Mouse (Mus musculus): ENCODE results near the gene Gm9774. TPM values are rescaled to one million over a fixed set of nuclear protein-coding genes. Genes with fewer than 3 reads are reported as not detected.

Gm9774 gene
- polyA plus RNA-seq (2015; fragmentation: Nextera tagmentation; extraction: Ambion mirVana): 7.4 TPM in 2 replicates

GRCm38 (mm10) chr3:92429323-92429722, at the start of gene Gm9774:
Gene Gm9774, minus strand, starts transcription at chr3:92429423.
- ATAC-seq (no peak), DNase-seq (ENCODE audit: low spot score) (no peak)
- Histone ChIP-seq H3K4me1 (ENCODE audit: insufficient read depth, low read depth, low read length) (no peaks in the 10 kb centered on the region), H3K9me3 (ENCODE audit: low read length) (no peaks in the 10 kb centered on the region), H3K4me2 (replicated peaks; ENCODE audit: low read depth, low read length) (no peak within 1 kb of the TSS), H3K36me3 (ENCODE audit: insufficient read depth, low read length) (no peaks in the 10 kb centered on the region), H3K4me3 (ENCODE audit: low read depth, low read length) (no peak within 1 kb of the TSS), H3K9ac (replicated peaks; ENCODE audit: low read depth) (no peak within 1 kb of the TSS), H3K27me3 (replicated peaks; ENCODE audit: insufficient read depth, low read length) (no peaks in the 10 kb centered on the region), H3K27ac (ENCODE audit: low read length) (no peak within 1 kb of the TSS)
- no peak for TF ChIP-seq EP300 (IDR thresholded peaks at IDR 0.05)
- TF ChIP-seq CTCF (IDR thresholded peaks at IDR 0.05): no peak
- 88% methylated on average over 6 of the region's 6 CpGs for WGBS

- Histone ChIP-seq H3K27ac (ENCODE audit: low read length) (no peak overlapping the region), H3K9me3 (ENCODE audit: low read length) (no peaks in the 10 kb centered on the region), H3K4me3 (ENCODE audit: low read depth, low read length) (no peak overlapping the region), H3K4me1 (ENCODE audit: insufficient read depth, low read depth, low read length) (no peaks in the 10 kb centered on the region), H3K9ac (replicated peaks; ENCODE audit: low read depth) (no peak overlapping the region), H3K27me3 (replicated peaks; ENCODE audit: insufficient read depth, low read length) (no peaks in the 10 kb centered on the region), H3K4me2 (replicated peaks; ENCODE audit: low read depth, low read length) (no peak overlapping the region), H3K36me3 (ENCODE audit: insufficient read depth, low read length) (no peaks in the 10 kb centered on the region)
- ATAC-seq (no peak), DNase-seq (ENCODE audit: low spot score) (no peak)
- TF ChIP-seq CTCF (IDR thresholded peaks at IDR 0.05) (no peak), EP300 (IDR thresholded peaks at IDR 0.05) (no peak)
- 67% methylated on average over 2 of the region's 2 CpGs for WGBS
Observed at GRCm38 (mm10) chr3:92470111-92470510, 40.9 kb upstream of the Gm9774 start.

- H3K27me3 ChIP-seq (replicated peaks; ENCODE audit: insufficient read depth, low read length): no peaks in the 10 kb centered on the region
- no peak for TF ChIP-seq EP300 (IDR thresholded peaks at IDR 0.05)
- no peak for TF ChIP-seq CTCF (IDR thresholded peaks at IDR 0.05)
- ATAC-seq: no peak
Observed at GRCm38 (mm10) chr3:92467424-92467823, 38.2 kb upstream of the Gm9774 start.

GRCm38 (mm10) chr3:92466576-92466975, 37.4 kb upstream of the Gm9774 start:
- 56% methylated on average over 1 of the region's 1 CpGs for WGBS
- no peaks in the 10 kb centered on the region for H3K27me3 ChIP-seq (replicated peaks; ENCODE audit: insufficient read depth, low read length)
- no peaks in the 10 kb centered on the region for H3K9me3 ChIP-seq (ENCODE audit: low read length)
- DNase-seq (ENCODE audit: low spot score) (no peak), ATAC-seq (no peak)
- no peak overlapping the region for H3K9ac ChIP-seq (replicated peaks; ENCODE audit: low read depth)
- H3K4me2 ChIP-seq (replicated peaks; ENCODE audit: low read depth, low read length): no peak overlapping the region
- no peak overlapping the region for H3K4me3 ChIP-seq (ENCODE audit: low read depth, low read length)
- H3K27ac ChIP-seq (ENCODE audit: low read length): no peak overlapping the region
- no peaks in the 10 kb centered on the region for H3K4me1 ChIP-seq (ENCODE audit: insufficient read depth, low read depth, low read length)
- no peaks in the 10 kb centered on the region for H3K36me3 ChIP-seq (ENCODE audit: insufficient read depth, low read length)
- TF ChIP-seq CTCF (IDR thresholded peaks at IDR 0.05) (no peak), EP300 (IDR thresholded peaks at IDR 0.05) (no peak)

More at GRCm38 (mm10) chr3:92467424-92467823, 38.2 kb upstream of the Gm9774 start:
- no peak overlapping the region for H3K4me2 ChIP-seq (replicated peaks; ENCODE audit: low read depth, low read length)
- H3K4me3 ChIP-seq (ENCODE audit: low read depth, low read length): no peak overlapping the region
- no peak for DNase-seq (ENCODE audit: low spot score)
- H3K9me3 ChIP-seq (ENCODE audit: low read length): no peaks in the 10 kb centered on the region
- H3K4me1 ChIP-seq (ENCODE audit: insufficient read depth, low read depth, low read length): no peaks in the 10 kb centered on the region
- no peaks in the 10 kb centered on the region for H3K36me3 ChIP-seq (ENCODE audit: insufficient read depth, low read length)
- H3K27ac ChIP-seq (ENCODE audit: low read length): no peak overlapping the region
- no peak overlapping the region for H3K9ac ChIP-seq (replicated peaks; ENCODE audit: low read depth)

GRCm38 (mm10) chr3:92458620-92459019, 29.4 kb upstream of the Gm9774 start, which contains the start of gene Sprr3:
Gene Sprr3, minus strand, starts transcription at chr3:92458720.
- H3K9ac ChIP-seq (replicated peaks; ENCODE audit: low read depth): no peak within 1 kb of the TSS
- DNase-seq (ENCODE audit: low spot score) (no peak), ATAC-seq (no peak)
- no peaks in the 10 kb centered on the region for H3K4me1 ChIP-seq (ENCODE audit: insufficient read depth, low read depth, low read length)
- TF ChIP-seq EP300 (IDR thresholded peaks at IDR 0.05) (no peak), CTCF (IDR thresholded peaks at IDR 0.05) (no peak)
- H3K27me3 ChIP-seq (replicated peaks; ENCODE audit: insufficient read depth, low read length): no peaks in the 10 kb centered on the region
- H3K36me3 ChIP-seq (ENCODE audit: insufficient read depth, low read length): no peaks in the 10 kb centered on the region
- no peak within 1 kb of the TSS for H3K27ac ChIP-seq (ENCODE audit: low read length)
- no peaks in the 10 kb centered on the region for H3K9me3 ChIP-seq (ENCODE audit: low read length)
- no peak within 1 kb of the TSS for H3K4me3 ChIP-seq (ENCODE audit: low read depth, low read length)
- 55% methylated on average over 2 of the region's 2 CpGs for WGBS
- H3K4me2 ChIP-seq (replicated peaks; ENCODE audit: low read depth, low read length): no peak within 1 kb of the TSS

GRCm38 (mm10) chr3:92455151-92455550, 25.9 kb upstream of the Gm9774 start:
- H3K36me3 ChIP-seq (ENCODE audit: insufficient read depth, low read length): no peaks in the 10 kb centered on the region
- peak; percentile 59 for DNase-seq (ENCODE audit: low spot score)
- H3K4me1 ChIP-seq (ENCODE audit: insufficient read depth, low read depth, low read length): no peaks in the 10 kb centered on the region
- no peaks in the 10 kb centered on the region for H3K27me3 ChIP-seq (replicated peaks; ENCODE audit: insufficient read depth, low read length)
- 55% methylated on average over 5 of the region's 5 CpGs for WGBS
- no peak overlapping the region for H3K4me2 ChIP-seq (replicated peaks; ENCODE audit: low read depth, low read length)
- no peak overlapping the region for H3K9ac ChIP-seq (replicated peaks; ENCODE audit: low read depth)
- no peaks in the 10 kb centered on the region for H3K9me3 ChIP-seq (ENCODE audit: low read length)
- ATAC-seq: peak; percentile 67
- H3K27ac ChIP-seq (ENCODE audit: low read length): no peak overlapping the region
- H3K4me3 ChIP-seq (ENCODE audit: low read depth, low read length): no peak overlapping the region
- TF ChIP-seq EP300 (IDR thresholded peaks at IDR 0.05) (peak; percentile 66; the same call in 1 of the 2 replicates), CTCF (IDR thresholded peaks at IDR 0.05) (no peak)

- DNase-seq (ENCODE audit: low spot score) (no peak), ATAC-seq (no peak)
- no peak overlapping the region for H3K4me2 ChIP-seq (replicated peaks; ENCODE audit: low read depth, low read length)
- H3K4me1 ChIP-seq (ENCODE audit: insufficient read depth, low read depth, low read length): no peaks in the 10 kb centered on the region
- no peaks in the 10 kb centered on the region for H3K9me3 ChIP-seq (ENCODE audit: low read length)
- H3K9ac ChIP-seq (replicated peaks; ENCODE audit: low read depth): no peak overlapping the region
- H3K36me3 ChIP-seq (ENCODE audit: insufficient read depth, low read length): no peaks in the 10 kb centered on the region
- TF ChIP-seq CTCF (IDR thresholded peaks at IDR 0.05): no peak
- TF ChIP-seq EP300 (IDR thresholded peaks at IDR 0.05): no peak
- 84% methylated on average over 3 of the region's 3 CpGs for WGBS
- H3K27ac ChIP-seq (ENCODE audit: low read length): no peak overlapping the region
- H3K27me3 ChIP-seq (replicated peaks; ENCODE audit: insufficient read depth, low read length): no peaks in the 10 kb centered on the region
- no peak overlapping the region for H3K4me3 ChIP-seq (ENCODE audit: low read depth, low read length)
Observed at GRCm38 (mm10) chr3:92440177-92440576, 11.0 kb upstream of the Gm9774 start.

All from lung, postnatal 0 days (tissue).